Mouse (Mus musculus) liver, embryonic 14.5 days (tissue): ENCODE data around the gene Agap1. TPM values are rescaled to one million over a fixed set of nuclear protein-coding genes. Genes with fewer than 3 reads are reported as not detected.

Experiments used
- ATAC-seq: fragments of 200-750 bp; cut with Nextera tagmentation; 2 replicates; pipeline ENCODE4 v1.8.0; 2017; ENCODE audit warnings: moderate number of reproducible peaks, mild to moderate bottlenecking, moderate library complexity; ENCODE audit not compliant: insufficient read depth
- DNase-seq, 3 experiments: peaks; one replicate each; pipeline ENCODE4 v3.0.0-alpha.2; 2012 to 2013; ENCODE audit warnings: low read depth in 3 of 3, low spot score in 3 of 3
- H3K27ac ChIP-seq: fragments of 300-500 bp; sonication (generic); 2 replicates; pipeline ENCODE4 v1.5.1; 2014; ENCODE audit warnings: moderate library complexity, mild to moderate bottlenecking, control low read depth, inconsistent platforms
- H3K27me3 ChIP-seq: fragments of 300-500 bp; sonication (generic); 2 replicates; pipeline ENCODE4 v1.6.1; 2014; ENCODE audit warnings: mild to moderate bottlenecking, low read length, moderate library complexity; ENCODE audit not compliant: control insufficient read depth, insufficient read depth
- H3K36me3 ChIP-seq: fragments of 300-500 bp; sonication (generic); replicated peaks from 2 replicates; pipeline ENCODE4 v1.6.1; 2014; ENCODE audit warnings: low read depth; ENCODE audit not compliant: control insufficient read depth, insufficient read depth
- H3K4me1 ChIP-seq, 2 experiments: fragments of 200-500 bp in 1 of 2; fragments of 300-500 bp in 1 of 2; sonication (generic) in 1 of 2; replicated peaks; 2 replicates each; pipeline ENCODE4 v1.6.1; 2012 to 2014; ENCODE audit warnings: antibody characterized with exemption in 1 of 2, inconsistent platforms in 1 of 2, low read length in 1 of 2; ENCODE audit not compliant: control insufficient read depth in 2 of 2, insufficient read depth in 2 of 2
- H3K4me2 ChIP-seq: fragments of 300-500 bp; sonication (generic); 2 replicates; pipeline ENCODE4 v1.6.1; 2014; ENCODE audit warnings: low read depth, mild to moderate bottlenecking, control low read depth, moderate library complexity
- H3K4me3 ChIP-seq, 2 experiments: fragments of 200-500 bp in 1 of 2; fragments of 300-500 bp in 1 of 2; sonication (generic) in 1 of 2; 2 replicates each; pipeline ENCODE4 v1.5.1; 2012 to 2014; ENCODE audit warnings: low read depth in 2 of 2, low read length in 2 of 2, mild to moderate bottlenecking in 2 of 2, control low read depth in 1 of 2, inconsistent platforms in 1 of 2, moderate library complexity in 1 of 2; ENCODE audit not compliant: insufficient read depth in 1 of 2
- H3K9ac ChIP-seq: fragments of 300-500 bp; sonication (generic); replicated peaks from 2 replicates; pipeline ENCODE4 v1.6.1; 2014; ENCODE audit warnings: mild to moderate bottlenecking, control low read depth, moderate library complexity
- H3K9me3 ChIP-seq: fragments of 300-500 bp; sonication (generic); 2 replicates; pipeline ENCODE4 v1.6.1; 2016; ENCODE audit warnings: low read length, mixed read lengths; ENCODE audit not compliant: control insufficient read depth
- CTCF ChIP-seq: IDR thresholded peaks from 2 replicates; pipeline ENCODE4 v1.5.1; 2016; ENCODE audit warnings: antibody characterized with exemption, low read depth, control low read depth
- EP300 ChIP-seq: IDR thresholded peaks from 2 replicates; pipeline ENCODE4 v1.6.1; 2016; ENCODE audit warnings: antibody characterized with exemption, low read depth
- WGBS: fragments of 180-500 bp; shearing (Covaris S2); extraction: QIAGEN DNeasy Blood & Tissue Kit; methylation state at CpG from one replicate; pipeline ENCODE4 v1.1.7; 2014; ENCODE audit not compliant: insufficient replicate concordance; 5-methylcytosine and 5-hydroxymethylcytosine counted together
- polyA plus RNA-seq, 2 experiments: library from polyadenylated mRNA; depleted of rRNA in 1 of 2; stranded (reverse) in 1 of 2; unstranded in 1 of 2; fragments of >200 nt; fragmentation: Nextera tagmentation in 1 of 2; extraction: Ambion mirVana in 1 of 2; gene quantifications; 2 replicates each; pipeline versions ENCODE4 v1.2.1 to v1.2.3; 2012 to 2014

Gene Agap1
- polyA plus RNA-seq, 2 experiments, result 1.1 TPM

DNA sequence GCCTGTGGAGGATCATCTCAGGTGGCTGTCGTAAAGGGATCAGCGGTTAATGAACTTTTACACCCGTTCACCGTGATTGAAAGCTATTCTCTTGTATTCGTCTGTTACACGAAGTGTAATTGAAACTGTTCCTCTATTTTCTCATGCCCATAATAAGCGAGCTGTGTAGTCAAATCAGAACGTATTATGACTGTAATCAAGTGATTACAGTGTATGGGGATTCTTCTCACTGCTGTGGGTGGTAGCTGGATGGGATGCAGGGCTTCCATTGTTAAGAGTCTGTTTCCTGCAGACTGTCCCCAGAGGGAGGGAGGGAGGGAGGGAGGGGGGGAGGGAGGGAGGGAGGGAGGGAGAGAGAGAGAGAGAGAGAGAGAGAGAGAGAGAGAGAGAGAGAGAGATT lies 56.1 kb downstream of the Agap1 start:
- no peaks in the 10 kb centered on the region for H3K27me3 ChIP-seq
- ATAC-seq (no peak), DNase-seq (no peak)
- H3K9me3 ChIP-seq, result no peaks in the 10 kb centered on the region
- H3K4me3 ChIP-seq, result no peak overlapping the region
- H3K4me2 ChIP-seq, result no peak overlapping the region
- H3K27ac ChIP-seq, result no peak overlapping the region
- H3K36me3 ChIP-seq, result no peaks in the 10 kb centered on the region
- TF ChIP-seq CTCF, result no peak
- no peak for TF ChIP-seq EP300
- no peak overlapping the region for H3K9ac ChIP-seq
- WGBS, result 65% methylated on average over 8 of the region's 8 CpGs
- H3K4me1 ChIP-seq, result no peaks in the 10 kb centered on the region

DNA sequence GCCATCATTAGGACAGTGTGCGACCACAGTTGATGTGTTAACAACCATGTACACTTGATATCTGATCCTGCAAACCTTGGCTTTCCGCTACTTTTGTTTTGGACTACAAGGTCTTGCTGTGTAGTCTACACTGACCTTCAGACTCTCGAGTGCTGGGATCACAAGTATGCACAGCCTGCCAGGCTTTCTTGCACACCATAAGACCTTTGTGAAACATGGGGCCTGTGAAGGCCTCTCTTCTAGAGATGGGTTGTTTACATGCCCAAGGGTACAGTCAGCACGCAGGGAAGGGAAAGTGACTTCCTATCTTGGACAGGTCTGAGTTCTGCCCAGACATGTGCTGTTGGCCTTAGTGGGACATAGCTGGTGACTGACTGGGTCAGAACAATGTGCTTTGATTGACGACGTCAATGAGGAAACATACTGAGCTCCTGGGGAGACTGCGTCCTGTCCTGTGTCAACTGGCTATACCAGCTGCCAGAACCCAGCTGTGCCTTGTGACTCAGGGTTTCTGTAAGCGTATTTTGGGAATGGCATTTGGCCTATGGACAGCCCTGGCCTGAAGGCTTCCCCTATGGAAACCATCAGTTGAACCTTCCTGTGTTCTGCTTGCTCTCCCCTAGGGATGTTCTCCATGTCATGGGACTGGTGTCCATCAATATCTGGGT lies 59.1 kb downstream of the Agap1 start:
- H3K27me3 ChIP-seq, result no peaks in the 10 kb centered on the region
- H3K9me3 ChIP-seq, result no peaks in the 10 kb centered on the region
- 60% methylated on average over 8 of the region's 8 CpGs for WGBS
- H3K27ac ChIP-seq, result no peak overlapping the region
- no peaks in the 10 kb centered on the region for H3K4me1 ChIP-seq
- DNase-seq (no peak), ATAC-seq (no peak)
- no peak for TF ChIP-seq EP300
- TF ChIP-seq CTCF, result no peak
- no peak overlapping the region for H3K9ac ChIP-seq
- no peak overlapping the region for H3K4me3 ChIP-seq
- H3K4me2 ChIP-seq, result no peak overlapping the region
- no peaks in the 10 kb centered on the region for H3K36me3 ChIP-seq

DNA sequence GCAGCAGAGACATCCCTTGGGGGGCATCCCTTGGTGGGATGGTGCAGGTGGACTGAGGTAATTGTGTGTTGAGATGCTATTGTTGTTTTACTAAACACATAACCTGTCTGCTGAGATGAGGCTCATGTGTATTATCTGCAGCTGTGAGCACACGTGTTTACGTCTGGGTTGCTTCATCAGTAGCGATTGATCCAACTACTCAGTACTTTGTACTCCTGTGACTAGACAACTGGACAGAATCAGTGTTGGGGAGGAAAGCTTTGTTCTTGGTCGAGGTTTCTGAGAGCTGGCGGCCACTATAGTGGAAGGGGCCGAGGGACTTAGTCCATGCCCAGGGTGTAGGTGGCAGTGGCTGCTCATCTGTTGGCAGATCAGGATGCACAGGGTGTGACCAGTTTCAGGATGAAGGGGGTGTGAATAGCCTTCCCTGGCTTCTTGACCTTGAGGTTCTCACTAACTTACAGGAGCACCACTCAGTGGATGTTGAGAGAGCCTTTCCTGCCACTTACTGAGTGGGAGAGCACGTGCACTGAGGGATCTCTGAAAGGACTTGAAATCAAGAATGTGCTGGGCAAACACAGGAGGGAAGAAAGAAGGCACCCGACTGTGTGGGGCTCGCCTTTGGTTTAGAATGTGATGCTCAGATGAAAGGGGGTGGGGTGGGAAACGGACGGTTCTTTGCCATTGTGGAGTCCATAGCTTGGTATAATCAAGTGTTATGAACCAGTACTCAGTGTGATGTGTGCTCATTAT lies 61.4 kb downstream of the Agap1 start:
- TF ChIP-seq EP300 (no peak), CTCF (no peak)
- no peak overlapping the region for H3K4me2 ChIP-seq
- no peak overlapping the region for H3K27ac ChIP-seq
- H3K27me3 ChIP-seq, result no peaks in the 10 kb centered on the region
- ATAC-seq (no peak), DNase-seq (no peak)
- 51% methylated on average over 11 of the region's 11 CpGs for WGBS
- no peaks in the 10 kb centered on the region for H3K4me1 ChIP-seq
- H3K4me3 ChIP-seq, result no peak overlapping the region
- no peak overlapping the region for H3K9ac ChIP-seq
- H3K9me3 ChIP-seq, result no peaks in the 10 kb centered on the region
- no peaks in the 10 kb centered on the region for H3K36me3 ChIP-seq

DNA sequence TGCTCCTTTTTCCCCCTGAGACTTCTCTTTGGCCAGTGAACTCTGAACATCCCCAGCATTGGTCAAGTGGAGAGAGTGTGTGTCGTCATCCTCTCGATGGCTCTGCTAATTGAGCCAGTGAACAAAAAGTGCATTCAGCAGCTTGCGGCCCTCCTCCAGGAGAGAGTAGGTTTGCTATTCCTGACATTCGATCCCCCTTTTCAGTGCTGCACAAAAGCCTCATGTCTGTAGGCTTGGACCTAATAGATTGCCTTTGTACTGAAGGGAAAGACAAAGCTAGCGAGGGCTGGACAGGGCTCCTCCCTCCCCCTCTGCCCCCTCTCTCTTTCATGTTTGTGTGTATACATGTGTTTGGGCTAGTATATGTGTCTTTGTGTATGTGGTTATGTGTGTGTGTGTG lies 63.2 kb downstream of the Agap1 start:
- no peak for TF ChIP-seq CTCF
- TF ChIP-seq EP300, result no peak
- H3K36me3 ChIP-seq, result no peaks in the 10 kb centered on the region
- H3K4me1 ChIP-seq, result no peaks in the 10 kb centered on the region
- no peaks in the 10 kb centered on the region for H3K9me3 ChIP-seq
- H3K4me2 ChIP-seq, result no peak overlapping the region
- H3K27me3 ChIP-seq, result no peaks in the 10 kb centered on the region
- no peak overlapping the region for H3K9ac ChIP-seq
- no peak for ATAC-seq
- no peak overlapping the region for H3K4me3 ChIP-seq
- WGBS, result 58% methylated on average over 5 of the region's 5 CpGs
- no peak for DNase-seq
- H3K27ac ChIP-seq, result no peak overlapping the region

DNA sequence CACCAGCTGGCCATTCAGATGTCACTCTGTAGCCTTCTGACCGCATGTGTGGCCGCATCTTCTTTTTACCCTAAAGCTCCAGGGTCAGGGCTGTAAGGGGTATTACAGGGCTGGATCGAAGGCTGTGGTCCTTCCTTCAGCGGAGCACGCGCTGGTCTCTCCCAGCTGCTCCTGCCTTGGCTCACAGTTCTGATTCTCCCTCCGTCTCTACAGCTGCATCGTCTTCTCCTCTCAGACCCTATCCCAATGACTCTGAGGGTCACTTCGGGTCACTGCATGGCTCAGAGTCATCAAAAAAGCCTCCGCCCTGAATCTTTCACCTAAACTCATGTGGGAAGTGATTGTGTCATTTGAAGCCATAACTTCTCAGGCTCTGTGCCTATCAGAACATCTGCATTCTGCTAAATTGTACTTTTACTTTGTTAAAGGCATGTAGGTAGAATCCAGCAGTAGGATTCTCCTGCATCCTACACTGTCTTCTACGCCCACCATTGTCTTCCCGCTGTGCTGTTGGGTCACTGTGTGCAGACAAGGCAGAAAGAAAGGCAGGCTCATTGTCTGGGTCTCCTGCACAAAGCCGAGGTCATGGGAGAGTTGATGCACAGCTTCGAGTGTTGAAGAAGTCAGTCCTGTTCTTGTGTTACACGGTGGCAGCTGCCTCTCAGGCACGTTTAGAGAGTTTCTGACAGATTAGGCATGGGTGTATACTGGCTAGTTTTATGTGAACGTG lies 65.5 kb downstream of the Agap1 start:
- DNase-seq (no peak), ATAC-seq (no peak)
- Histone ChIP-seq H3K27ac (no peak overlapping the region), H3K4me3 (no peak overlapping the region), H3K9ac (no peak overlapping the region), H3K27me3 (no peaks in the 10 kb centered on the region), H3K4me1 (no peaks in the 10 kb centered on the region), H3K4me2 (no peak overlapping the region), H3K9me3 (no peaks in the 10 kb centered on the region), H3K36me3 (no peaks in the 10 kb centered on the region)
- WGBS, result 66% methylated on average over 17 of the region's 17 CpGs
- TF ChIP-seq EP300 (no peak), CTCF (no peak)
